Mouse (Mus musculus): Measurements from ENCODE around the gene Gm42669.
A peak's percentile ranks its signal among the peaks of the same experiment; 100 is the strongest.

Gene Gm42669

GRCm38 (mm10) chr5:107521386-107521785 lies 14.0 kb downstream of the Gm42669 start:
- DNase-seq (ENCODE audit: low read depth, low spot score), result no peak

DNA sequence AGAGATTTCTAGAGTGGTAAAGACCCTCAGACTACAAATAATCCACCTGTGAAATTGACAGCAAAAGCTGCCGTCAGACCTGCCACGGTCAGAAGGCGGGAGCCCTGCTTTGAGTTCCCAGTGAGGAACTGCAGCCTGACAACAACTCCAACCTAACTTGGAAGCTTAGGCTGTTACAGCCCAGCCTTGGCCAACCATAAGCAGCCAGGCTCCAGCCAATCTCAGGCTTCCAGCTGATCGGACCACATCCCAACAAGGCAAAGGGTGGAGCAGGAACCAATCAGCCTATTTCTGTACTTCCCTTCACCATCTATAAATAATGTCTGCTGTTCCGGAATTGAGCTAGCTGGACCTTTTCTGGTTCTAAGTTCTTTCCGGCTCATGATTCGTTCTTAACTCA lies 14.5 kb downstream of the Gm42669 start:
- peak; percentile 90 for DNase-seq (ENCODE audit: low read depth, low spot score)

DNA sequence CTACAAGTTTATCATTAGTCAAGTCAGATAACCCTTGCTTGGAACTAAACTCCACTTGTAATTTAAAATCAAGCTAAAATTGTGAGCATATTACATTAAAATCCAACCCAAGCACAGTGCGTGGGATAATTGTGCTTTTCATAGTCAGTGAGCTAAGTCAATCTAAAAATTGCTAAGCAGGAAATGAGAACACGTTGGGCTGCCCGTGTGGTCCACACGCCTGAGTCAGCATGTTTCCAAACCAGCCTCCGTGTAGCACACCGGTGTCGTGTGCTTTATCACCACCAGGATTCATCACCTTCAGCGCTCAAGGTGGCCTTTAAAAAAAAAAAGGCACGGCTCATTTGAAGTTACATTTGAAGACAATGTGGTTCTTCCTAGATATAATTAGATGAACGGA lies 16.9 kb downstream of the Gm42669 start:
- peak; percentile 87 for DNase-seq (ENCODE audit: low read depth, low spot score)

DNA sequence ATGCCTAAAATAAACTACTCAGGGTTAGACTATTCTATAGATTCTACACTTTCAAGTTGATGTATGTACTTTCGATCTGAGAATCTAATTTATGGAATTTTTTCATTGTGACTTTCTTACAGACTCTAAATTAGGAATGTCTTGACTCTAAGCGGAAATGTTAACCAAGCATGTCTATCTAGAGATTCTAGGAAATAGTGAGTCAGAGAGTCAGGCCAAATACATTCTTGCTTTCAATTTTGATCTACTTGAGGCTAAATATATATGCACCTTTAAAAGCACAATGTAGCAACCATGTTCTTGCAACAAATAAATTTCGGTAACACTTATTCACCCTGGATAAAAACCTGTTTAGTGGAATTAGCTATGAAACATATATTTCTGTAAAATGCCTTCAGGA lies 21.4 kb downstream of the Gm42669 start:
- DNase-seq (ENCODE audit: low read depth, low spot score), result no peak

GRCm38 (mm10) chr5:107533590-107533989 lies 26.2 kb downstream of the Gm42669 start:
- DNase-seq (ENCODE audit: low read depth, low spot score), result no peak

DNA sequence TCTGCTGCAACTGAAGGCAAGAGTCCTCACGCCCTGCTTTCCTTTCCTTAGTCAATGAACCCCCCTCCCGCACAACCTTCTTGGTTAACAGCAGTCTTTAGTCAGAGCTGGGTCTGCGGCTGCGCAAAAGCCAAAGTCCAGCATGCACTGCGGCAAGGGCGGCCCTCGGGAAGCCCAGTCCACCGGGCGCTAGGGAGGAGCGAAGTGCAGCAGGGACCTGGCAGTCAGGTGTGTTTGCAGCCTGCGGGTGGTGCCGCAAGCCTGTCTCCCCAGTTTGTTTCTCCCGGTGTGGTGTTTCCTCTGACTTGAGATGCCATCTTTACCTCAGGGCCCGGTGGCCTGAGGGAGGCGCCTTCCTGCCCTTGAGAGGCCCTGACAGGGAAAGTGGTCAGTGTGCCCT lies 27.2 kb downstream of the Gm42669 start, which contains the start of gene 1700028K03Rik:
1700028K03Rik (plus strand) TSS at position 129 of the 400 bp plus-strand sequence.
- DNase-seq (ENCODE audit: low read depth, low spot score), result no peak

DNA sequence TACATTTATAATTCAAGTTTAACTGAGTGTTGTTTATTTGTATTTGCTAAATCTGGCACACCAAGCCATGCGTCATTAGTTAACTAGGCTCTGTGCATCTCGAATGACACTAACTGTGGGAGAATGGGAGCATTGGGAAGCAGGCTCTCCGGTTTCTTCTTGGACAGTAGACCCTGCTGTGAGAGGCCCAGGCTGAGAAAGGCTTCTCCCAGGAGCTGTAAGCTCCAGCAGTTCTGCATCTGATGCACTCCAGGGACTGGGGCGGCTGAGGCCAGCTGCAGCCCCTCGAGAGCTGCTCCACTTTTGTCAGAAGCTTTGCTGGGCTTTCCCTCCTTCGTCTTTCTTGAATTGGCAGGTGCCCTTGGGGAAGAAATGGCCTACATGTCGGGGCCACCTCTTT lies 34.3 kb downstream of the Gm42669 start:
- peak; percentile 28 for DNase-seq (ENCODE audit: low read depth, low spot score)

DNA sequence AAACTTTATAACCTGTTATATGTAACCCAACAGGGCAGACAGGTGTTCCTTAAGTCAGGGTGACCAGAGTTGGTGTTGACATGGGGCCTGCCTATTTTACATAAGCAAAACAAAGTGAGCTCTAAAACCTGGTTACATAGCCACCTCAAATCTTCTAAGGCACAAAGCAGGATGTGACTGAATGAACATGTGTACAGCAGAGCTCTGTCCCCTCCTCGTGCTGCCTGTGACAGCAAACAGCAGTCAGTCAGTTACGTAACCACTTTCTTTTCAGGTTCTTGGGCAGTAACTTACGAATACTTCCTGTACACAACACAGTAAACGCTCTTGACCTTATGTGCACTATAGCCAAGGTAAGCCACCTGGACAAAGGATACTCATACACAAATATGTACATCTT lies 38.5 kb downstream of the Gm42669 start:
- no peak for DNase-seq (ENCODE audit: low read depth, low spot score)

GRCm38 (mm10) chr5:107547955-107548354 lies 40.5 kb downstream of the Gm42669 start:
- no peak for DNase-seq (ENCODE audit: low read depth, low spot score)

GRCm38 (mm10) chr5:107548444-107548843 lies 41.0 kb downstream of the Gm42669 start:
- DNase-seq (ENCODE audit: low read depth, low spot score), result no peak

GRCm38 (mm10) chr5:107554336-107554735 lies 46.9 kb downstream of the Gm42669 start:
- no peak for DNase-seq (ENCODE audit: low read depth, low spot score)

DNA sequence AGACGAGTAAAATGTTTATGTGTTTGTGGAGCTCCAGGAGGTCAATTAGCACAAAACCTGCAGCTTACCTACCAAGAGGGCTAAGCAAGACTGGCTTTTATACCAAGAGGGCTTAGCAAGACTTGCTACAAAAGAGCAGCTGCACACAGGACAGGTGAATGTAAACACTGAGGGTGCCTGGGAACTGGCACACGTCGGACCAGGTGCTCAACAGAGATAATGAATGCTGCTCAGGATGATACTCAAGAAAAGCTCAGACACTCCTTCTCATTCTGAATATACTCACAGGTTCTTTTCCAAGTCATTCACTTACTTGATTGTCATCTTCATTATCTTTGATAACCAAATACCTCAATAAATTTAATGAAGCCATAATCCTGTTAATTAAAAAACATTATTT lies 49.5 kb downstream of the Gm42669 start:
- DNase-seq (ENCODE audit: low read depth, low spot score), result no peak

DNA sequence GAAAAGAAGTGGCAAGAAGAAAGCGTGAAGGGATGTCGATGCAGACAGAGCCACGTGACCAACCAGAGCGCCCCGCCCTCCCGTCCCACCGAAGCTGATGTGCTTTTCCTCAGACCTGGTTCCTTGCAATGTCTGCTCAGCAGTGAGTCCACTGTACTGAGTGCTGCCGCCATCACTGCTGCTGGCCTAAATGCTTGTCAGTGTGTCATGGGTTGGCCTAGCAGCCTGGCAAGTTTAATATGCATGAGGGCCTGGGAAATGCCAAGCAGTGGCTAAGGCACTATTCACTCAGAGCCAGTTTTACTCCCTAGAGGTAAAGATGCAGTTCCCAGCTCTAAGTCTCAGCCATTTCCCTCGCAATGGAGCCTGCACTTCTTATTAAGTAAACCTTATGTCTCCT lies 61.7 kb downstream of the Gm42669 start:
- DNase-seq (ENCODE audit: low read depth, low spot score), result peak; percentile 6

DNA sequence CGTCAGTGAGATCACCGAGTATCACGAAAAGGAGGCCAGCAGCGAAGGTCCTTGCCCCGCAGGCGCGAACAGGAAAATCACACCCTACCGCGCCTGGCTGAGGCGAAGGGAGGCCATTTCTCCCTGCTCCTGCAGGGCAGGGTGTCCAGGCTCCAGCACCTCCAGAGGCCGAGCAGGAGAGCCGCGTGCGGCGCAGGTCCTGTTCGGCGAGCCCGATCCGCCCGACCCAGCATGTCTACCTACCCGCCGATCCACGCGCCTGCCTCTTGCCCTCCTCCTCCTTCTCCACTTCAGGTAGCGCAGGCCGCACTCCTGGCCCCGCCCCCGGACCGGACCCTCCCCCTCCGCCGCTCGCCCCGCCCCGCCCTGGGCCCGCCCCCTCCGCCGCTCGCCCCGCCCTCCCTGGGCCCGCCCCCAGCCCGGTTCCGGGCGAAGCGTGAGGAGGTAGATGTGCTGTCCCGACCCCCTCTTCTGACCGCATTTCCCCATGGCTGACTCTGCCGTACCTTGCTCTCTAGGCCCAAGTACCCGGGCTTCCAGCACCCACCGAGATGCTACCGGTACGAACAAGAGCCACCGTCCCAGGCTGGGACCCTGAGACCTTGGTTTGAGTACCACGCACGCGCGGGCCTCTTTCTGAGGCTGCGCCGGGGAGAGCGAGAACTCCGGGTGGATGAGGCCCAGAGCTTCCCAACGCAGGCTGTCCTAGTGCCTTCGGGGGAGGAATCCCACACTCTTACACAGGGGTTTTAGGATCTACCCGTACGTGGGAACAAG lies 90.1 kb downstream of the Gm42669 start, which contains the start of the genes Rpap2 and Glmn:
Rpap2 (plus strand) TSS at position 73 of the 777 bp plus-strand sequence.
Glmn (minus strand) TSS at position 588 of the 777 bp plus-strand sequence.
- peak; percentile 89 for DNase-seq (ENCODE audit: low read depth, low spot score)

DNA sequence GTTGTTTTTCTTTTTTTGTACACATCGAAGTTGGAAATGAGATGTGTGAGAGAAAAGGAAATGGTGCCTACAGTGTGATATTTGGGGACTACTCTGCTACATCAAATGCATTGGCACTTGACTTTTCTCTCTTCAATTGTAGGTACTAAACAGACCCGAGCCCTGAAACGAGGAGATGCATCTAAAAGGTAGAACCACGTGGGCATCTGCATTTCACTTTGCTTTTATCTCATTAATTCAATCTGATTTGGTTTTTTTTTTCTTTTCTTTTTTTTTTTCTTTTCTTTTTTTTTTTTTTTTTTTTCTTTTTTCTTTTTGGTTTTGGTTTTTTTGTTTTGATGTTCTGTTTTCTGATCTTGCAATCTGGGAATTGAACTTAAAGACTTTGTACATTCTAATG lies 91.0 kb downstream of the Gm42669 start:
- DNase-seq (ENCODE audit: low read depth, low spot score), result peak; percentile 8

GRCm38 (mm10) chr5:107611224-107611623 lies 103.8 kb downstream of the Gm42669 start:
- DNase-seq (ENCODE audit: low read depth, low spot score), result peak; percentile 74

DNA sequence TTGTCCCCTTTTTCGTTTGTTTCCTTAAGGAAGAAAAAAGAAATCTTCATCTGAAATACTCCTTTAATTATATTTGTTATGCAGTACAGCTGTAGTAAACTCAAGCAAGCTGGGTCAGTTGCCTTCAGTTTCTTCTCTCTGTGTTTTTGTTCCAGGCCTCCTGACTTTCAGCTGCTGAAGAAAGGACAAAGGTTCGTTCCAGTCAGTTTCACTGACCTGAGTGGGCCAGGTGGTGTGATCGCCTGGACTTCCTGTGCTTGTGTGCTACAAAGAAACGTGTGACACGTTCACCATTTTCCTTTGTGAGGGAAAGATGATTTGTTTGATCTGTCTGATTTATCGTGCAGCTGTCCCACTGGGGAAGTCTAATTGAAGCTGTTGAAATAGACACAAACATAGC lies 110.6 kb downstream of the Gm42669 start:
- DNase-seq (ENCODE audit: low read depth, low spot score), result no peak

DNA sequence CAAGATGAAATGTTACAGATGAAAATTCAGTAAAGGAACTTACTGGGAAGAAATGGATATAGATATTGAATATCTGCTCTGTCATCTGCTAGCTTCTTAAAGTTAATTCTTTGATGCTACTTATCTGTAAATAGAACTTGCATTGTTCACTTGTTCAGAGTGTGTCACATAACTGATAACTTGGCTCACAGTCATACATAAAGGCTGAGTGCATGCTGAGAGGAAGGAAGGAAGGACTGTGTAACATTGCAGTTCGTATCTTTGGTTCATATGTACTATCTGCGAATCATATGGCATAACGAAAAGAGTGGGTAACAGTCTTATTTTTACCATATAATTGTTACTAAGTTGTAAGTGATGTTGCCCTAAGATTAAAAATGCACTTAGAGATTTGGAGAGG lies 113.9 kb downstream of the Gm42669 start:
- no peak for DNase-seq (ENCODE audit: low read depth, low spot score)
